Mouse (Mus musculus): Measurements from ENCODE around the gene Tmem107. TPM values are rescaled to one million over a fixed set of nuclear protein-coding genes. Genes with fewer than 3 reads are reported as not detected.
A peak's percentile ranks its signal among the peaks of the same experiment; 100 is the strongest.

Gene Tmem107
- total RNA-seq, 2 experiments from 2014 or later: 13.9 to 14.8 TPM

DNA sequence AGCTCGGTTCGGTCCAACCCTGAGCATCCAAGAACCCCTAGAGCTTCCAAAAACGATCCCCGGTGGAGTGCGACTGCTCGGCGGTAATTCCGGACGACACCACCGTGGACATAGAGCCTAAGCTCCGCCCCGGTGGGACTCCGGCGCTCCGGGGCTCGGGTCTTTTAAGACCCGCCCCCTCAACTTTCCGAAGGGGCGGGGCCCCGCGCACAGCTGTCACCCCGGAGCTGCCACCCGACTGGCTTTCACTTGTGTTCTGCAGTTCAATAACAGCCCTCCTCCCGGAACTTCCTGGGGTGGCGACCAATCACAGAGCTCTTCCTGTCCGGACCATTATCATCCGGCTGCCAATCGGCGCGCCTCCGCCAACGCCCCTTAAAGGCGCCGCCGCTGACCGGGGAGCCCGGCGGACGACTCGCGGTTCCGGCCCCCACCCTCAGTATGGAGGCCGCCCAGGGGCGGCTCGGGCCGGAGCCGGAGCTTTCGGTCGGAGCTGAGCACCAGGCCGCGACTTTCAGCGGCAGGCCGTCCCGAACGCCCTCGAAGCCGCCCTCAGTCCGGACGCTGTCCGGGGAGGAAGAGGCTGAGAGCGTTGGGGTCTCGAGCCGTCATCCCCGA lies 11.1 kb upstream of the Tmem107 start, which contains the start of gene Borcs6:
Gene Borcs6, plus strand, starts transcription at position 361 of the 618 bp plus-strand sequence.
- intact Hi-C loops (cut with DNase I): no loop called here
- DNase-seq: peak; percentile 97

DNA sequence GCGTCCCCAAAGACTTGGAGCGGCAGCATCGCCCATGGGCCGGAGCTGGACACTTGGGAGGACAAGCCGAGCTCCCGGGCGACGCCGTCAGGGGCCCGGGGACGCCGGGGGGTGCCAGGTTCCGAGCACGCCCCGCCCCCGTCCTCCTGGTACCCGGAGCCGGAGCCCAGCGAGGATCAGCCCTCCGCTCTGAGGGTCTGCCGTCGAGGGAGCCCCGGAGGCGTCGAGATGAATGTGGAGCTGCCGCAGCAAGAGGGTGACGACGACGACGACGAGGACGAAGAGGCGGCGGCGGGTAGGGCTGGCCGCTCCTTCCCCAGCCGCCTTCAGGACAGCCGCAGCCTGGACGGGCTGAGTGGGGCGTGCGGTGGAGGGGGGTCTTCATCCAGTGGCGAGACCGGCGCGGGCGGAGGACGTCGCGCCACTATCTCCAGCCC lies 10.6 kb upstream of the Tmem107 start:
- peak; percentile 54 for DNase-seq
- intact Hi-C loops (cut with DNase I): no loop called here

DNA sequence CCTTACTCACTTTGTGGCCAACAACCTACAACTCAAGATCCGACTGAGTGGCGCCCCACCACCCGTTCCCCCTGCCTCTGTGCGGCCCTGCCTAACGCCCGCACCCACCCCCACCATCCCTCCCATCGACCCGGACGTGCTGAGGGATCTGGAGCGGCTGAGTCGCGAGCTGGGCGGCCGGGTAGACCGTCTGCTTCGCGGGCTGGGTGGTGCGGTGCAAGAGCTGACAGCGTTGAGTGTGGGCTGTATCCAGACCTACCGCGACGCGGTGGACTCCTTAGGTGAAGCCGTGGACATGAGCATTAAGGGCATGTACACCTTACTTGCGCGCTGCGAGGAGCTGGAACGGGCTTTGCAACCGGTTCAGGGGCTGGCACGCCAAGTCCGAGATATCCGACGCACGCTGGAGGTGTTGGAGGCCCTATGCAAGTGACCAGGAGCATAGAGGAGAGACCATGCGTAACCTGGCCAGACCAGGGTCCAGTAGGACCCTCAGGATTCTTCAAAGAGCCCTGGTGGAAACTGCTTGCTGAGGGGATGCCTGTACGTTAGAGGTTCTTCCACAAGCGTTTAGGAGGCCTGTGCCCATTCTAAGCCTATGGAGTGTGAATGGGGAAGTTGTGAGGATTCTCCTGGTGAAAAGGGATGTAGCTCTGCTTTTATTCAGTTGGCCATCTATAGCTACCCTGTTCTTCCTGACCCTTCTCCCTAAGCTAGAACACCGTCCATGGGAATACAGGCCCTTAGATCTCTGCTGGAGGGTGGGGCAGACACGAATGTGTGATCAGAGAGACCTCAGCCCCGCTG lies 10.0 kb upstream of the Tmem107 start:
- DNase-seq: no peak
- intact Hi-C loops (cut with DNase I): no loop called here

DNA sequence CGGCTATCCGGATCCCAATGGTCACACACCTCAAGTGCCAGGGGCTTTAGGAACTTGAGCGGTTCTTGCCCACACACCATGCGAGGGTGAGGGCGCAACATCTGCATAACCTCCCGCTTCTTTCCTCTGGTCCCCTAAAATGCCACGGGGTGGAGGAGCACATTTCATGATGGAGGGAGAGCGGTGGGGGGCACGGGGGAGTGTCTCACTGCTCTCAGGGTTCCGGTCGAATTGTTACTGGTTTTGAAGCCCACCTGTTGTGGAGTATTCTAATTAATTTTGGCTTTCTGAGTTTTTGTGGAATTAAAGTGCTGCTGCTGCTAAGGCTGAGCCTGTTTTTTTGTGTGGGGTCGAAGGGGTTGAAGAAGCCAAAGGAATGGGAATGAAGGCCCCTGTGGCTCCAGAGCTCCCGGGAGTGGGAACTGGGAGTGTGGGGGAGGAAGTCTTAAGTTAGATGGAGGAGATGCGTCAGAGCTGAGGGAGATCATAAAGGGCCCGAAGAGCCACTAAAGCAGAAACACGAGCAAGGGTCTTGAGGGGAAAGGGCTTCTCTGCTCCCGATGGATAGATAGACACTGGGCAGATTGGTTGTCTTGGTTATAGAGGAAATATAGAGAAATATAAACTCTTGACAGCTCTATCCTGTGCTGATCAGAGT lies 9.2 kb upstream of the Tmem107 start:
- DNase-seq: no peak
- intact Hi-C loops (cut with DNase I): no loop called here

DNA sequence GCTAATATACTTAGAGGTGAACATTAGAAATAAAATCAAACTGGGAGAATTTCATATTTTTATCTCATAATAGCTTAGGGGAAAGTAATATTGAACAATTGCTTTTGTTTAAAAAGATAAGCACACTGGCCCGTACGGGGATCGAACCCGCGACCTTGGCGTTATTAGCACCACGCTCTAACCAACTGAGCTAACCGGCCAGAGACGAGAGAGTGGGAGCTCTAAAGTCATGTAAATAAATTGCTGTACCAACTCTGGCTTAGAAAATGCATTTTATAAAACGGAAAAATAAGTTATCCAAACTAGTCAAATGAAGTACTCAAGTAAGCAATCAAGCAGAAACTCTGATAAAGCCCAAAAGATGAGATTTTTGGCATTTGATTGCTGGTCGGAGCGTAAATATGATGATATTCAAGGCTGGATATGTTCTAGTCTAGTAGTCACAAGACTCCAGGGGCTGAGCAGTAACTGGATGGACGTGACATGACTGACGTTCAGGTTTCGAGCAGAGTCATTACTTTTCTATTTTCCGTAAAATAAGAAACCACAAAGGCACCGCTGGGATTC lies 8.3 kb upstream of the Tmem107 start:
- intact Hi-C loops (cut with DNase I): loop anchor here (2.0 kb wide), 2 partner anchors 21 to 61 kb away; partner anchors contain the start of gene 9130213A22Rik
- DNase-seq: peak; percentile 73

DNA sequence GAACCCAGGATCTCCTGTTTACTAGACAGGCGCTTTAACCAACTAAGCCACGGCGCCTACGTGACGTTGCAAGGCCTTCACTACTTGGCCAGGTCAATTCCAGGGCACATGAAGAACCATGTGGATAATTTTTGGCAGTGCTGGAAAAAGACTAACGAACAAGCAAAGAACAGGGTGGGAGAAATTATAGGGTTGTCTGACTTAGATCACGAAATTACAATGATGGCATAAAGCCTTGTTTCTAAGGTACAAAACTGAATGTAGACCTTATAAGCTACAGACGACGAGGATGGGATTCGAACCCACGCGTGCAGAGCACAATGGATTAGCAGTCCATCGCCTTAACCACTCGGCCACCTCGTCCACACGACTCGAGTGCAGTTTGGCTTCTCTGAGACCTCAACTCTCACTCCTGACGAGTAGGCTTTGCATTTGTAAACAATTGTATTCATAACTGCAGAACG lies 7.8 kb upstream of the Tmem107 start:
- DNase-seq: peak; percentile 93
- intact Hi-C loops (cut with DNase I): loop anchor here (2.0 kb wide), 2 partner anchors 22 to 60 kb away; partner anchors contain the start of gene 9130213A22Rik

DNA sequence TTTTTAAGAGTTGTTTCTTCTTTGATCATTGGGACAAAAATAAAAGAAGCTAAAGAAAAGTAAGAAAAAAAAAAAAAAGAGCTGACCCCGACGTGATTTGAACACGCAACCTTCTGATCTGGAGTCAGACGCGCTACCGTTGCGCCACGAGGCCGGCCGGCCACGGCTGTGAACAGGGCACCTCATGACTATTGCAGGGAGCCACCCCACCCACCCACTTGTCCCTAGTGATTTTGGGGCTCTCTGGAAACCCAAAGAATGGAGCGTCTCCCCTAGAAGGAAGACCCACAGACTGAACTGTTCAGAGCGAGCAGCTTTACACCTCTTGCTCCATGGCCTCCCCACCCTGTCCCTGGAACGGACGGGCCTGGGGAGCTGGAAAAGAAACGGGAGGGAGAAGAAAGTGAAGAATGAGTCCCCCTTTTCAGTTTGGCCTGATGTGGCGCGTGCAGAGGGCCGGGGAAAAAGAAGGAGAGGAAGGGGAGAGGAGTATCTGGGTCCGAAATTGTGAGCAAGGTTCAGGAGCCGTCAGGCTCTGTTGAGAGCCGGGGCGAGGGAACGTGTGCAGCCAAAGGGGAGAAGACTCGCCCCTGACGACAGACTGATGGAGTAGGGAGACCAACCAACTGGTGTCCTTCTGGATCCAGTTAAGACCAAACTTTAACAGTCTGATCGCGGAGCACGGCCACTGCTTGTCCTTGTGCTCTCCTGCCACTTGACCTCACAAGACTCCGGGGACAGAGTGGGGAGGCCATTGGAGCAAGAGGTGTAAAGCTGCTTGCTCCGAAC lies 7.0 kb upstream of the Tmem107 start:
- intact Hi-C loops (cut with DNase I): loop anchor here (2.0 kb wide), 2 partner anchors 23 to 59 kb away; partner anchors contain the start of gene 9130213A22Rik
- DNase-seq: peak; percentile 88

DNA sequence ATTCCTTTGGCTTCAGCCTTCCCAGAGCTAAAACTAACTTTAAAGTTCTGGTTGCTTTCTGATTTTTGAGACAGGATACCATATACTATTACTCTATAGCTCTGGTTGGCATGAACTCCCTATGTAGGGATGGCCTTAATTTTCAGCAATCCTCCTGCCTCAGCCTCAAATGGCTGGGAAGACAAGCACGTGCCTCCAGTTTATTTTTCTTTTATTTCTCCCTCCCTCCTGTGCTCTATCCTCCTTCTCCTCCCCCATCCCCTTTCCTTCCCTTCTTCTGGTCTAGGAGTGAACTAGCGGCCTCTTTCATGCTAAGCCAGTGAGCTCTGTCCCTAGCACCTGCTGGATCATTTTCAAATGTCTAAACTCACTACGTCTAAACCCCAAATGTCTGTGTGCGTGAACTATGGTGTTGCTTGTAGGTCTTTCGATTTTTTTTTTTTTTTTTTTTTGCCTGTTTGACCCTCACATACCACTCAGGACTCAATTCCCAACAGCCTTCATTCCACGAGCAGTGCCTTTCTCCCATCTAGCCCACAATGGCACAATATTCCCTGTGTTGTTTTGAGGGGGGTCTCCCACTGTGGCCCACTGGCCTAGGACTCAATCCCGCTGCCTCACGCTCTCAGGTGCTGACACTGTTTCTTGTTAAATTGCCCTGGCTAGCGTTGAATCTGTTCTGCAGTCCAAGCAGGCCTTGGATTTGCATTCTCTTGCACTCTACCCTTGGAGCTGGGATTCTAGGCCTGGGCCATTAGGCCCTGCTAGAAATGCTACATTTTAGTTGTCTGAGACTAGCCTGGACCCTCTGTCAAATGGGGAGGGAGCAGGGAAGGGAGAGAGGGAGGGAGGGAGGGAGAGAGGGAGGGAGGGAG lies 6.1 kb upstream of the Tmem107 start:
- intact Hi-C loops (cut with DNase I): no loop called here
- no peak for DNase-seq

DNA sequence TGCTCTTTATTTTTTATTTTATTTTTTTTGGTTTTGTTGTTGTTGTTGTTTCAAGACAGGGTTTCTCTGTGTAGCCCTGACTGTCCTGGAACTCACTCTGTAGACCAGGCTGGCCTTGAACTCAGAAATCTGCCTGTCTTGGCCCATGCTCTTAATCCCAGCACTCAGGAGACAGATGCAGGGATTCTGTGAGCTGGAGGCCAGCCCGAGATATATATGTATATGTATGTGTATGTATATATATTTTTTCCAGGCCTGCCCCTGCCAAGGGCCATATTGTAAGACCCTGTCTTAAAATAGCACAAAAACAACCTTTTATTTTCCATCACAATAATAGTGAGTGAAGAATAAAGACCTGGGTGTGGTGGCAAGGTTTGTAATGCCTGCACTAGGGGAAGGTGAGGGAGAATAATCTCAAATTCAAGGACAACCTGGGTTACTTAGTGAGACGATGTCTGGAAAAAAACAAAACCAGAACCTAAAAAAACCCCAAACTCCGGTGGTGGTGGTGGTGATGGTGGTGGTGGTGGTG lies 5.1 kb upstream of the Tmem107 start:
- DNase-seq: no peak
- intact Hi-C loops (cut with DNase I): no loop called here

DNA sequence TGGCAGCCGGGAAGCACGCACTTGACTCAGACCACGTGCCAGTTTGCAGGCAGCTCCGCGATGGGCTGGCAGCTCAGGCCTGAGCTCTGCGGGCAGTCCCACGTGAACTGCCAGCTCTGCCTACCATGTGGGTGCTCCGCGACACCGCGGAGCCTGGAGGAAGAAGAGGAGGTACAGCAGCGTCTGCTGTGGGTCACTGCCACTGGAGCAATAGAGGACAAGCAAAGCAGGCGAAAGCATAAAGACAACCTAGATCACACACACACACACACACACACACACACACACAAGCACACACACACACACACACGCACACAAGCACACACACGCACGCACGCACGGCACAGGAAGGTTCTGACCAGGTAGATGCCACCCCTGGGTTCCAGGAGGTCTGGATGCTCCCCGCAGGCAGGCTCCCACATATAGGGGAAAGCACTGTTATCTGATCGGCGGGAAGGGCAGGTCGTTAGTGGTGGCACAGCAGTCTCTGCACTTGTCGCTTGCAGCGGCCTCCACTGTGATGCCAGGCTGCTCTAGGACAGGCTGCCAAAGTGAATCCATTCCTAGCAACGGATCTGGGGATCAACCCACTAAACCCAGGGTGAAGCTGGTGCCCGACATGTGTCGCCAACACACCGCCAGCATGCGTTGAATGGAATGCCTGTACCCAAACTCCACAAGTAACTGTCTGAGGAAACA lies 4.3 kb upstream of the Tmem107 start:
- intact Hi-C loops (cut with DNase I): no loop called here
- DNase-seq: no peak

DNA sequence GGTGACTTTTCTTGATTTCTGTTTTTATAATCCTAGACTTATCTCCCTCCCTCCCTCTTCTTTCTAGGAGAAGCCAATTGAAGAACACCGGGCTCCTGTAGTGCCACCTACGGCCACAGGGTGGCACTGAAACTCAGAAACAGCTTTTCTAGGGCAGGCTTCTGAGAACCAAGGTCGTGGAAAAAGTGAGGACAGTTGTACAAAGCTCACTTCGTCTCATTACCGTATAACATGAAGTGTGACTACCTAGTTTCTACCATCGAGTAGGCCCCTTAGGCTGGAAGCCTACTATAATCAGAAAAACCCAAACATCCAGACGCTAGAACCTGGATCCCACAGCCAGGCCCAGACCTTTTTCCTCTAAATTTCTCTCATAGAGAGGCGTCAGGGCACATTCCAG lies 3.6 kb upstream of the Tmem107 start:
- intact Hi-C loops (cut with DNase I): no loop called here
- peak; percentile 89 for DNase-seq

DNA sequence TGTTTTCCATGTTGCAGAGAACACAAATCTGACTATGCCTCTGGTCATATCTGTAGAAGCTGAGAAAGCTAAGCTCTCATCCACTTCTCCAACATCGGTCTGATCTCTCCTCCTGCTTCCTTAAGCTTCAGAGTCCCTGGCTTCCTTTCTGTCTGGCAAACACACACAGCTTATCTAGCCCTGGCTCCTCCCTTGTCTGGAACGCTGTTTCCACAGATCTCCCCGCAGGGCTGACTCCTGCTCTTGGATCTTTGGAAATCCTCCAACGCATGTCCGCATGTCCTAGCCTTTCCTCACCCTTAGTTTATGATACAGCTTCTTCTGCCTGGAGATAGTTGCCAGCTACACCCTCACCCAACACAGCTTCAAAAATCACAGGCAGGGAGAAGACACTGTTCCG lies 3.0 kb upstream of the Tmem107 start:
- intact Hi-C loops (cut with DNase I): no loop called here
- DNase-seq: no peak

DNA sequence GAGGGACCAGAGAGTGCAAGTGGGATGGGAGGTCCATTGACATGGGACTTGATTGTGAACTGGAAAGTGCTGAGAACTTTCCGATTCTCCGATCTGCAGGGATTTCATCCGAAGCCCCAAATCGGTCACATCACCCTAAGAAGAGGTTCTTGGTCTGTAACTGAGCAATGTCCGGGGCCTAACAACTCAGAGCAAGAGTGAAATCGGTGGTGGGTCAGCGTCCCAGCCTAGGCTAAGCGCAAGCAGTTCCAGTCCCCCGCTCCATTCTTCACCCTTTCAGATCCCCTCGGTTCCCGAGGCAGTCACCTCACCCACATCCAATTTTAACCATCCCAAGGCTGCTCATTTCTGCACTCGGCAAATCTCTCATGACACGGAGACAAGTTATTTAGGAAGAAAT lies 513 bp upstream of the Tmem107 start:
- intact Hi-C loops (cut with DNase I): no loop called here
- DNase-seq: no peak

DNA sequence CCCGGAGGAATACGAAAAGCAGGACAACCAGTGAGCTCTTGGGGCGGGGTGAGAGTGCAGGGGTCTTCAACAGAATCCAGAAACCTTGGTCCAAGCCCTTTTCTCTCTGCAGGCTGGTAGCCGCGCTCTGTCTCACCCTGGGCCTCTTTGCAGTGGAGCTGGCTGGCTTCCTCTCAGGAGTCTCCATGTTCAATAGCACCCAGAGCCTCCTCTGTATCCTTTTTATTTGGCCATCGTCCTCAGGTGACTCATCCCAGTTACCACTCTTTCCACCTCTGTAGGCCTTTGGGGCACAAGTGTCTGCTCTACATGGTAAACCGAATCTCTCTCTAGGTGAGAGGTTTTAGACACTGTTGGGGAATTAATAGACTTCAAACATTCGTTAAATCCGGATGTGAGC lies 656 bp downstream of the Tmem107 start:
- no peak for DNase-seq
- intact Hi-C loops (cut with DNase I): no loop called here

DNA sequence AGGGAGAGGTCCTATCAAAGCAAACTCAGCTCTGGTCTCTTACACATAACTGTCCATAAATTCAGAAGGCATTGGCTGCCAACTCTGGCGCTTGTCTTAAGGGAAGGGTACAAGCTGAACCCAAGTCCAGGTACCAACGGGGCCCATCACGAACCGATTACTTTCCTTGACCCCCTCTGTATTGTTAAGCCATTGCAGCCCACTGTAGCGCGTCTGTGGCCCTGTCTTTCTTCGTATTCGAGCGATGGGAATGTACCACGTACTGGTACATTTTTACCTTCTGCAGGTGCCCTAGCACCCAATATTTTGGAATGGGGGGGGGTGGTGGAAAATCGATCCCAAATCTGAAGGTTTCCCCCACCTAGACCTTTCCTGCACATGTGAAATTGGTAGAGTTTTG lies 1.6 kb downstream of the Tmem107 start:
- intact Hi-C loops (cut with DNase I): no loop called here
- DNase-seq: no peak

DNA sequence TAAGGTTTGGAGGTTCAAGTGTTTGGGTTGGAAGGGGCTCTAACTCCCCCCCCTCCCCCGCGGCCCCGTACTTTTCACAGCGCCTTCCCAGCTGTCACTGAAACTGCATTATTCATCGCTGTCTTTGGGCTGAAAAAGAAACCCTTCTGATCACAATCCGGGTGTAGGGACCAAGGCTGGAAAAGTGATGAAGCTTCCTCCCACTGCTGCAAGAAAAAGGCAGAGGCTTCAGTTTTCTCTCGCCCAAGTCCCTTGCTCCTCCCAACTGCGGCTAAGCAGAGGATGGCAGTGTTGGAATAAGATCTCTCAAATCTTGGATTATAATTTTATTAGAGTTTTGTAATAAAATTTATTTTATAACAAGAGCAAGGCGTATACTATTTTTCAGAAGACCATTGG lies 2.1 kb downstream of the Tmem107 start:
- intact Hi-C loops (cut with DNase I): no loop called here

DNA sequence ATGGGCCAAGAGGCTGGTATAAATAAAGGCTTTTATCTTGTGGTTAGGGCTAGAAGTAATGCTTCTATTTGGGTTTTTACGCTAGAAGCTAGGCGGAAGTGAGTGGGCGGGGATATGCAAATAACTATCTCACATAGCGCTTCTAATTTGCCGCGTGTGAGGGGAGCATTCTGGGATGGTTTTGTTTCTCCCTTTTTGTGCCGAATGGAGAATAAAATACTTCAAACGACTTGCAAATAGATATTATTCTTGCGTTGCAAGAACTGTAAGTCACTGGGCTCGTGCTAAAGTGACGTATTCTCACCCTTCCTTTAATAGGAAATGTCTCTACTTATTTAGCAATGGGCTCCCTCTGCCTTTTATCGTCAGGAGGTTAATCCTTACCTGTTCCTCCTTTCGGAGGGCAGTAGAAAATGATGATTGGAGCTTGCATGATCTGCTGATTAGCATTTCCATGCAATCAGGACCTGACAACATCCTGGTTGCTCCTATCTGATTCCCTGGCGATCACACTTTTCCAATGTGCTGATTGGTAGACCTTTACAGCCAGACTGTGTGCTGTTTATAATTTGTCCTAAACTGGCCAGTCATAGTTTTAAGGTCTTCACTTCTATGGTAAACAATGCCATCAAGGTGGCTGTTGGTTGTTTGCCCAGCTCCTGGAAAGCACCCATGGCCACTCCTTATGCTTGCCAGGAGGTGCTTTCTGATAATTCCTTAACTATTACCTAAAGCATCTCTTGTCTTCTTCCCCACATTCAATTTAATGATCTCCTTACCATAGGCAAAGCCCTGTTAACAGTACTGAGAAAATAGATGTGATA lies 2.7 kb downstream of the Tmem107 start:
- intact Hi-C loops (cut with DNase I): no loop called here
- DNase-seq: peak; percentile 82

More for the DNA sequence above, 2.1 kb downstream of the Tmem107 start:
- DNase-seq: no peak

Measured in left cerebral cortex, postnatal 4 days (tissue).